Mouse (Mus musculus) small intestine, adult 2 months (tissue): ENCODE measurements around the gene Bcl2l2. TPM values are rescaled to one million over a fixed set of nuclear protein-coding genes. Genes with fewer than 3 reads are reported as not detected.

Source experiments
- H3K27ac ChIP-seq: fragments of 200-500 bp; 2 replicates; pipeline ENCODE4 v1.5.1; 2012; ENCODE audit warnings: low read depth, low read length, control low read depth, inconsistent platforms; ENCODE audit not compliant: insufficient read depth
- H3K27me3 ChIP-seq: fragments of 200-500 bp; 2 replicates; pipeline ENCODE4 v1.6.1; 2012; ENCODE audit warnings: mild to moderate bottlenecking, moderate library complexity, low read length, inconsistent platforms; ENCODE audit not compliant: control insufficient read depth, insufficient read depth
- H3K36me3 ChIP-seq: fragments of 200-500 bp; 2 replicates; pipeline ENCODE4 v1.6.1; 2012; ENCODE audit warnings: mild to moderate bottlenecking, low read length, control low read depth, inconsistent platforms; ENCODE audit not compliant: control insufficient read depth, insufficient read depth
- H3K4me1 ChIP-seq: fragments of 200-500 bp; 2 replicates; pipeline ENCODE4 v1.6.1; 2012; ENCODE audit warnings: low read length, inconsistent platforms, mixed read lengths; ENCODE audit not compliant: control insufficient read depth, insufficient read depth, insufficient read length
- H3K4me3 ChIP-seq: fragments of 200-500 bp; 2 replicates; pipeline ENCODE4 v1.5.1; 2012; ENCODE audit warnings: low read depth, mild to moderate bottlenecking, control low read depth, inconsistent platforms, low read length, moderate library complexity
- CTCF ChIP-seq: fragments of 200-500 bp; IDR thresholded peaks from 2 replicates; pipeline ENCODE4 v1.5.1; 2012; ENCODE audit warnings: low read depth, mild to moderate bottlenecking, control low read depth, inconsistent platforms, low read length, moderate library complexity, mixed read lengths; ENCODE audit not compliant: insufficient replicate concordance, insufficient read length; ENCODE audit errors: extremely low read depth
- POLR2A ChIP-seq: fragments of 200-500 bp; IDR thresholded peaks from 2 replicates; pipeline ENCODE4 v1.6.1; 2012; ENCODE audit warnings: low read depth, mild to moderate bottlenecking, control low read depth, inconsistent platforms, low read length, moderate library complexity
- WGBS: fragments of 180-500 bp; shearing (Covaris S2); methylation state at CpG from one replicate; pipeline ENCODE4 v1.1.7; 2018; 5-methylcytosine and 5-hydroxymethylcytosine counted together
- polyA plus RNA-seq: library from polyadenylated mRNA; depleted of rRNA; stranded (reverse); fragments of >200 nt; gene quantifications from 2 replicates; pipeline ENCODE4 v1.2.3, GENCODE M21; 2012

The Bcl2l2 gene
- polyA plus RNA-seq, 1 experiment, result 29.8 TPM

DNA sequence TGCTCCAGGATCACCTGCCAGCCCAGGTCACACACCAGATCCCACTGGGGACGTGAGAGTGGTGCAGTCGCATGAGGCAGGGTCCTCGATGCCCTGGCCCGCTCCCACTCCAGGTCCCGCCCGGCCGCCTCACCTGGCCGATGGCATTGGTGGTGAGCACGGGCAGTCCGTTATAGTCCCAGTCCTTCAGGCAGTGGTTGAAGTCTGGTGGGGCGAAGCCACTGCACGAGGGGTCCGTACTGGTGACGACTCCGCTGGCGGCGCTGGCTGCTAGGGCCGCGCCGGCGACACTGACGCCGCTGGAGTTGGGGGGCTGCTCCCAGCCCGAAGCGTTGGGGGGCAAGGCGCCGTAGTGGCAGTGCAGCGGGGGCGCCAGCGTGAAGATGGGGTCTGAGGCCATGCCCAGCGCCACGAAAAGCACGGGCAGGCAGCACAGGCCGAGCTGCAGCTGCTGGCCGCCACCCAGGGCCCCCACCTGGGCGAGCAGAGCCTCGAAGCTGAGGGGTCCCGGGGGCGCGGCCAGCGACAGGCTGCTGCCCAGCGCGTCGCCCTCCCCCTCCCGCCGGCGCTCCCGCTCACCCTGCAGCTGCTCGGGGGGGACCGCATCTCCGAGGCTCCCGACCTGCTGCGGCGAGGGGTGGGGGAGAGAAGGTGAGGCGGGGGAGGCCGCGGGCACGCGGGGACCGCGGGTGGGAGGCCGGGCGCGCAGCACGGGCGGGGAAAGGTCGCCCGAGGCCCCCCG, 29.1 kb downstream of the Bcl2l2 start:
- WGBS, result 5% methylated on average over 69 of the region's 69 CpGs

DNA sequence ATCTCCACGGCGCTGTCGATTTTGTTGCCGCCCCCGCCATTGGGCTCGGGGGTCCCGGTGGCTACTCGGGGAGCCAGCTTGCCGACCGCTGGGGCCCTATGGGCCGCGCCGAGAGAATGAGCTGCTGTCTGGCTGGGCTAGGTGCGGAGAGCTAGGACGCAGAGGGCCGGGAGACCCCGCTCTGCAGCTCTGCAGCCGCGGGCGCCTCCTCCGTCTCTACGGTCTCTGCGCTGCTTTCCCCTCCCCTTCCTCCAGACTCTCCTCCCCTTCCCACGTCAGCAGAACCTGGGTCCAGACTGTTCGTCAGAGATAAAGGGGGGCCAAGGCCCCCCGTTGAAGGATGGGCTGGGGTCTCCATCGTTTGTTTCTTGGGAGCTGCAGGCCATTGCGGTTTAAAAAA, 29.7 kb downstream of the Bcl2l2 start, which contains the start of gene Slc22a17:
Gene Slc22a17, minus strand, starts transcription at position 247 of the 400 bp plus-strand sequence.
- peaks cover 15% of the 10 kb centered on the region for H3K27me3 ChIP-seq
- H3K36me3 ChIP-seq, result no peaks in the 10 kb centered on the region
- H3K27ac ChIP-seq, result no peak within 1 kb of the TSS
- peak; percentile 39; the same call in 1 of the 2 replicates for TF ChIP-seq POLR2A
- no peak for TF ChIP-seq CTCF
- peaks cover 6% of the 10 kb centered on the region for H3K4me1 ChIP-seq
- H3K4me3 ChIP-seq, result peak within 1 kb of the TSS; percentile 72
- under 1% methylated on average over 28 of the region's 28 CpGs for WGBS

More for the DNA sequence above, 29.1 kb downstream of the Bcl2l2 start:
- no peak overlapping the region for H3K27ac ChIP-seq
- H3K4me3 ChIP-seq, result peak overlapping the region; percentile 72
- H3K4me1 ChIP-seq, result peaks cover 6% of the 10 kb centered on the region
- no peaks in the 10 kb centered on the region for H3K36me3 ChIP-seq
- no peak for TF ChIP-seq POLR2A
- TF ChIP-seq CTCF, result no peak
- H3K27me3 ChIP-seq, result peaks cover 15% of the 10 kb centered on the region

DNA sequence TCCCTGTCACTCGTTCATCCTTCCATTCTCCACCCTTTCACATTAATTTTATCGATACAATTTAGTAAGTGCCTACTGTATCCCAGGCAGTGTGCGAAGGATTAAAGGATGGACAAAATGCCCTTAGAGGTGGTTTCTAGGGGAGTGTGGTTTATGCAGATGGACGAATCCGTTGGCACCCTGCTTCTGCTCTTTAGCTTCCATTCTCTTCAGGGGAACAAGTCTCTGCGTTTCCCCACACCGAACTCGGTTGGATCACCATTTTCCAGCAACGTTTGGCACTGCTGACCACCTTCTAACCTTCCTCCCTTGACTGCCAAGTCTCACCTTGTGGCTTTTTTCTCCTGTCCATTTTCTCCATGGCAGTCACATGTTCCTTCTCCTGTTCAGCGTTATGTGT, 30.2 kb downstream of the Bcl2l2 start:
- peaks cover 6% of the 10 kb centered on the region for H3K4me1 ChIP-seq
- TF ChIP-seq POLR2A (no peak), CTCF (no peak)
- H3K36me3 ChIP-seq, result no peaks in the 10 kb centered on the region
- peaks cover 15% of the 10 kb centered on the region for H3K27me3 ChIP-seq
- H3K4me3 ChIP-seq, result peak overlapping the region; percentile 72
- H3K27ac ChIP-seq, result no peak overlapping the region
- WGBS, result 23% methylated on average over 10 of the region's 10 CpGs

DNA sequence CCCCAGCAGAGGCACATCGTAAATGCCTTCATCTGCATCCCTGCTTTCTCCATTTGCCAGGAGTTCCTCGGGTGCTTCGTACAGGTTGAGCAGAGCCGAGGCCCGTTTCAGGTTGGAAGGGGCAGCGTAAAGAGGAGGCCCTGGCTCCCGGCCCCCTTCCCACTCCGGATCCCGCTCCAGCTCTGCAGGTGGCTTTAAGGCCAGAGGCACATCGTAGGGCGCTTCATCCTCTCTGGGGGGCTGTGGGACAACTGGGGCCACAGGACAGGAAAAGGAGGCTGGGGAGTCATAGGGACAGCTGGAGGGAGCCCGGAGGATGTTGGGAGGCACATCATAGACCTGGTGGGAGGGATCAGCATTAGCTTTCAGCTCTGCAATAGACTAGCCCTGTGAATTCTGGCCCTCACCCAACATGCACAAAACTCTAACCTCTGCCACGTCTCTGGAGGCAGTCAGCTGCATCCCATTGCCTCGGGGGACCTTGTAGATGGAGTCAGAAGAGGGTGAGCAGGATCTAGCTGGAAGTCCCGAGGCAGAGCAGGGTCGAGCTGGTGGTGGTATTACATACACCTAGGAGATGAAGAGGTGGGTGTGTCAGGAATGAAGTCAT, 37.0 kb downstream of the Bcl2l2 start:
- Histone ChIP-seq H3K27ac (no peak overlapping the region), H3K4me3 (no peak overlapping the region), H3K27me3 (no peaks in the 10 kb centered on the region), H3K36me3 (no peaks in the 10 kb centered on the region), H3K4me1 (no peaks in the 10 kb centered on the region)
- TF ChIP-seq CTCF (no peak), POLR2A (no peak)
- 76% methylated on average over 16 of the region's 16 CpGs for WGBS

DNA sequence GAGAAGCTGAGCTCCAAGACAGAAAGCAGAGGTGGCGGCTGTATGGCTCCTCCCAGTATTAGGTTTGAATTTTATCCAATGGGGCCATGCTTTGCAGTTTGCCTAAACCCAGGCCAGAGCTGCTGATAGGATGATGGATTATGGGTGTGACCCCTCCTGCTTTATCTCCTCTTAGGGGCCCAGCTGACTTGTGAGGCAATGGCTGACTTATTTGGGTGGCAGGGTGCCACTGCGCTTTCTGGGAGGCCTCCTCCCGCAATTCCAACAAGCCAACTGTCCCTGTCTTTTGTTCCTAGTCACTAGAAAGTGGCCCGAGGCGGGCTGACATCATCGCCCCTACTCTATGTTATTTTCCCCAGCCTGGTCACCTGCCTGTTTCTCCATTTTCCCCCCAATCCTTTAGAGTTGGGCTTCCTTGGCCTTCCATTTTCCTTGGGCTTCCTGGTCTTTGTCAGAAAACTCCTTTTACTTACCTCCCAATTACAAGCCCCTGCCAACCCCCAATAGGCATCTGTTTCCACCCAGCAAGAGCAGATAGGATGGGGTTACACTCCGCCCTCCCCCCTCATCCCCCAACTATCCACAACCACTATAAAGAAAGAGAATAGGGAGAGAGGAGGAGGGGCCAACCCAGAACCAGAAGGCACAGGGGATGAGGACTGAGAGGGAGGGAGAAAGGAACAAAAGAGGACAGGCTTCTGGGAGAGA, 41.6 kb downstream of the Bcl2l2 start:
- Histone ChIP-seq H3K36me3 (no peaks in the 10 kb centered on the region), H3K27ac (peak overlapping the region; percentile 49; the same call in 1 of the 2 replicates), H3K27me3 (peaks cover 25% of the 10 kb centered on the region), H3K4me3 (peak overlapping the region; percentile 57), H3K4me1 (peaks cover 8% of the 10 kb centered on the region; the same call in 1 of the 2 replicates)
- 26% methylated on average over 7 of the region's 7 CpGs for WGBS
- no peak for TF ChIP-seq POLR2A
- TF ChIP-seq CTCF, result no peak

DNA sequence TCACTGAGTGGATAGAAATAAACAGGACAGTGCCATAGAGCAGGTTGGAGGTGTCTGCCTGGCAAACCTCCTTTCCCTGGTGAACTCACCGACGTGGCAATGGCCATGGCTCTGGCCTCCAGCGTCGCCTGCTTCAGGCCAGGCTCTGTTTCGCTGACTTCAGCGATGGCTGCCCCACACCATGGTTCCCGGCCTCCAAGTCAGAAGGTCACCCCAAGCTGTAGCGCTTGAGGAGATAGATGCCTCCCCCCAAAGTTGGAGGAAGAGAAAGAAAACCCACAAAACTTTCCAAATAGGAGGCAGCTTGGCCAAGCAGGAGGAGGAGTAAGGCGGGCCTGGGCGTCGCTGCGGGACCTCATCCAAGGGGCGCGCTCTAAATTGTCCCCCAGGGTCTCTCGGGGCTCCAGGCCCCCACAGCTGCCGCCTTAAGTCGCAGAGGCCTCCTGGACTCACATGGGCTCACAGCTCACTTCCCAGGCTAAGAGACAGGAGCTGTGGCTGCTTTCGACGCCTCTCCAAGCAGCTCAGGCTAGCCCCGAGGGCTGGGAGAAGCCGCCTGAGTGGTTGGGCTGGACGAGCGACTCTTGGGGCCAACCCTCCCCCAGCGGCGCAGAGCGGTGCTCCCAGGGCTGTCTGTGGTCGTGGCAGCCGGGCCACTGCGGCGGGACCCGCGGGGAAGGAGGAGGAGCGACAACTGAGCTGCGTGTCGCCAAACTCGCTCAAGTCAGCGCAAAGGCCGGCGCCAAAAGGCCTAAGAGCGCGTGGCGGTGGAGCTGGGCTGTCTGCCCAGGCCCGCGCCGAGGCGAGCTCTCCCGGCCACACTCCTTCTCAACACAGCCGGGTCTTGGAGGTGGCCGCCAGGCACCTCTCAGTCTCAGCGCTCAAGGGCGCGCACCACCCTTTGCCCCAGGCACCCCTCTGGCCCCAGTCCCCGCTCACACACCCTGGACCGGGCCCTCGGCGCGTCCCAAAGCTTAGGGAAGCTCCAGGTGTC, 42.5 kb downstream of the Bcl2l2 start, which contains the start of gene Efs:
Gene Efs, minus strand, starts transcription at position 778 of the 994 bp plus-strand sequence.
- Histone ChIP-seq H3K36me3 (no peaks in the 10 kb centered on the region), H3K4me3 (peak within 1 kb of the TSS; percentile 57), H3K27me3 (peaks cover 26% of the 10 kb centered on the region), H3K27ac (peak within 1 kb of the TSS; percentile 49), H3K4me1 (peaks cover 8% of the 10 kb centered on the region; the same call in 1 of the 2 replicates)
- 14% methylated on average over 57 of the region's 57 CpGs for WGBS
- TF ChIP-seq CTCF, result no peak
- no peak for TF ChIP-seq POLR2A
